Mouse (Mus musculus) heart, postnatal 0 days (tissue): ENCODE data around the gene Alas2.

Experiments used
- CTCF ChIP-seq: IDR thresholded peaks from 2 replicates; pipeline ENCODE4 v1.5.1; 2016; ENCODE audit warnings: antibody characterized with exemption, control low read depth, low read depth
- EP300 ChIP-seq: IDR thresholded peaks from 2 replicates; pipeline ENCODE4 v1.6.1; 2016; ENCODE audit warnings: antibody characterized with exemption, low read depth

GRCm38 (mm10) chrX:150514127-150514526, 33.0 kb upstream of the Alas2 start:
- no peak for TF ChIP-seq EP300
- TF ChIP-seq CTCF, result no peak
